Mouse (Mus musculus) frontal cortex, postnatal 36 days (tissue): Measurements from ENCODE around the gene Gm10282.

ENCODE experiments used
- DNase-seq, 2 experiments: peaks; one replicate each; pipeline ENCODE4 v3.0.0; 2022; ENCODE audit warnings: low spot score in 2 of 2

Gene Gm10282

GRCm38 (mm10) chr8:72324036-72324706 is 19.1 kb upstream of the Gm10282 start:
- no peak for DNase-seq

GRCm38 (mm10) chr8:72323131-72323725 is 18.2 kb upstream of the Gm10282 start:
- peak in 1 of 2 experiments; percentile 23 for DNase-seq

- no peak for DNase-seq
Measured at GRCm38 (mm10) chr8:72322471-72322889, 17.4 kb upstream of the Gm10282 start.

GRCm38 (mm10) chr8:72321635-72322441 is 16.8 kb upstream of the Gm10282 start:
- no peak for DNase-seq

GRCm38 (mm10) chr8:72320803-72321583 is 15.9 kb upstream of the Gm10282 start:
- DNase-seq = no peak

- no peak for DNase-seq
Measured at GRCm38 (mm10) chr8:72319921-72320802, 15.1 kb upstream of the Gm10282 start.

- no peak for DNase-seq
Measured at GRCm38 (mm10) chr8:72319397-72319796, 14.3 kb upstream of the Gm10282 start.

- peak; percentile 76 to 86 for DNase-seq
Measured at GRCm38 (mm10) chr8:72318801-72319322, 13.8 kb upstream of the Gm10282 start, which contains the start of gene Klf2. Klf2 (plus strand) TSS chr8:72319033.

- no peak for DNase-seq
Measured at GRCm38 (mm10) chr8:72317741-72318301, 12.8 kb upstream of the Gm10282 start.

- no peak for DNase-seq
Measured at GRCm38 (mm10) chr8:72316053-72316695, 11.1 kb upstream of the Gm10282 start.

- no peak for DNase-seq
Measured at GRCm38 (mm10) chr8:72312926-72313518, 8.0 kb upstream of the Gm10282 start.

GRCm38 (mm10) chr8:72310849-72311506 is 5.9 kb upstream of the Gm10282 start:
- peak; percentile 68 to 75 for DNase-seq

- no peak for DNase-seq
Measured at GRCm38 (mm10) chr8:72308276-72308675, 3.2 kb upstream of the Gm10282 start.

GRCm38 (mm10) chr8:72306913-72307312 is 1.9 kb upstream of the Gm10282 start:
- no peak for DNase-seq

GRCm38 (mm10) chr8:72303633-72304032 is 1.4 kb downstream of the Gm10282 start:
- peak in 1 of 2 experiments; percentile 23 for DNase-seq

- DNase-seq = no peak
Measured at GRCm38 (mm10) chr8:72302986-72303612, 2.0 kb downstream of the Gm10282 start.

GRCm38 (mm10) chr8:72301497-72301896 is 3.6 kb downstream of the Gm10282 start:
- no peak for DNase-seq
